Mouse (Mus musculus) MEL (cell line): ENCODE measurements at regions not wholly inside any gene's neighbourhood (a gene's known extent, or its start where the extent isn't known, plus 50 kb on each side); places are given as distances from the start of the nearest gene placed in this dataset.

Experiments used
- CTCF ChIP-seq, 3 experiments: IDR thresholded peaks in 2 of 3; conservative IDR thresholded peaks in 1 of 3; 2 replicates each; pipeline ENCODE4 v1.5.1; 2011 to 2012; ENCODE audit warnings: low read length in 3 of 3, low read depth in 2 of 3, mild to moderate bottlenecking in 2 of 3, improper control_type of control experiment in 1 of 3, inconsistent platforms in 1 of 3, mixed read lengths in 1 of 3, moderate library complexity in 1 of 3; ENCODE audit not compliant: control insufficient read depth in 1 of 3, insufficient read depth in 1 of 3, poor library complexity in 1 of 3, severe bottlenecking in 1 of 3
- GATA1 ChIP-seq: IDR thresholded peaks from 2 replicates; pipeline ENCODE4 v1.6.1; 2011; ENCODE audit warnings: low read depth, low read length, improper control_type of control experiment
- JUND ChIP-seq: IDR thresholded peaks from 2 replicates; pipeline ENCODE4 v1.6.1; 2011; ENCODE audit warnings: low read depth, mild to moderate bottlenecking, improper control_type of control experiment, low read length
- MAX ChIP-seq: IDR thresholded peaks from 2 replicates; pipeline ENCODE4 v1.6.1; 2011; ENCODE audit warnings: low read length, improper control_type of control experiment
- MXI1 ChIP-seq: IDR thresholded peaks from 2 replicates; pipeline ENCODE4 v1.6.1; 2011; ENCODE audit warnings: mild to moderate bottlenecking, low read depth, low read length, improper control_type of control experiment
- POLR2A ChIP-seq, 2 experiments: IDR thresholded peaks; 2 replicates each; pipeline ENCODE4 v1.6.1; 2011 to 2012; ENCODE audit warnings: low read length in 2 of 2, mild to moderate bottlenecking in 2 of 2, control low read depth in 1 of 2, improper control_type of control experiment in 1 of 2, low read depth in 1 of 2, moderate library complexity in 1 of 2; ENCODE audit not compliant: control insufficient read depth in 1 of 2, insufficient read depth in 1 of 2, poor library complexity in 1 of 2
- RCOR1 ChIP-seq: IDR thresholded peaks from 2 replicates; pipeline ENCODE4 v1.6.1; 2012; ENCODE audit warnings: low read depth, mild to moderate bottlenecking, inconsistent platforms, low read length, improper control_type of control experiment
- TBP ChIP-seq: IDR thresholded peaks from 2 replicates; pipeline ENCODE4 v1.8.0; 2011; ENCODE audit warnings: low read depth, low read length, improper control_type of control experiment
- ZNF384 ChIP-seq: IDR thresholded peaks from 2 replicates; pipeline ENCODE4 v1.6.1; 2012; ENCODE audit warnings: low read depth, mild to moderate bottlenecking, inconsistent platforms, low read length, improper control_type of control experiment

GRCm38 (mm10) chr16:86124182-86124581 lies 222.6 kb upstream of the Adamts5 start:
- no peak for TF ChIP-seq GATA1
- TF ChIP-seq RCOR1 = no peak
- no peak for TF ChIP-seq CTCF (IDR thresholded peaks at IDR 0.05 in 2 of 3, conservative IDR thresholded peaks at IDR 0.05 in 1 of 3; ENCODE audit: control insufficient read depth in 1 of 3, insufficient read depth in 1 of 3, low read depth in 2 of 3, low read length in 3 of 3, poor library complexity in 1 of 3, severe bottlenecking in 1 of 3)
- TF ChIP-seq MXI1 = no peak
- no peak for TF ChIP-seq JUND
- no peak for TF ChIP-seq MAX
- TF ChIP-seq POLR2A (IDR thresholded peaks at IDR 0.05; ENCODE audit: control insufficient read depth in 1 of 2, insufficient read depth in 1 of 2, low read depth in 1 of 2, low read length in 2 of 2, poor library complexity in 1 of 2) = no peak
- TF ChIP-seq TBP = no peak
- no peak for TF ChIP-seq ZNF384
